Mouse (Mus musculus): ENCODE measurements around the gene Dna2.

- no peak for TF ChIP-seq CTCF (IDR thresholded peaks at IDR 0.05; ENCODE audit: borderline replicate concordance, extremely low read depth, insufficient read depth, insufficient read length)
- no peak for TF ChIP-seq POLR2A (IDR thresholded peaks at IDR 0.05; ENCODE audit: borderline replicate concordance, extremely low read depth, insufficient read depth, insufficient read length, poor library complexity, severe bottlenecking)
Observed at GRCm38 (mm10) chr10:62971821-62972220, 25.0 kb downstream of the Dna2 start.
